Mouse (Mus musculus) ES-E14 (cell line): ENCODE measurements around the gene Chst14.

Experiments used
- CHD2 ChIP-seq: IDR thresholded peaks from 2 replicates; pipeline ENCODE4 v1.6.1; 2014; ENCODE audit warnings: mild to moderate bottlenecking, low read depth, low read length, inconsistent platforms
- MAFK ChIP-seq: IDR thresholded peaks from 2 replicates; pipeline ENCODE4 v1.6.1; 2014; ENCODE audit warnings: mild to moderate bottlenecking, low read depth, low read length, inconsistent platforms; ENCODE audit not compliant: insufficient read depth
- ZC3H11A ChIP-seq: IDR thresholded peaks from 2 replicates; pipeline ENCODE4 v1.6.1; 2012; ENCODE audit warnings: low read depth, mild to moderate bottlenecking, inconsistent platforms, low read length, borderline replicate concordance
- ZNF384 ChIP-seq: IDR thresholded peaks from 2 replicates; pipeline ENCODE4 v1.6.1; 2012; ENCODE audit warnings: low read depth, low read length, inconsistent platforms

DNA sequence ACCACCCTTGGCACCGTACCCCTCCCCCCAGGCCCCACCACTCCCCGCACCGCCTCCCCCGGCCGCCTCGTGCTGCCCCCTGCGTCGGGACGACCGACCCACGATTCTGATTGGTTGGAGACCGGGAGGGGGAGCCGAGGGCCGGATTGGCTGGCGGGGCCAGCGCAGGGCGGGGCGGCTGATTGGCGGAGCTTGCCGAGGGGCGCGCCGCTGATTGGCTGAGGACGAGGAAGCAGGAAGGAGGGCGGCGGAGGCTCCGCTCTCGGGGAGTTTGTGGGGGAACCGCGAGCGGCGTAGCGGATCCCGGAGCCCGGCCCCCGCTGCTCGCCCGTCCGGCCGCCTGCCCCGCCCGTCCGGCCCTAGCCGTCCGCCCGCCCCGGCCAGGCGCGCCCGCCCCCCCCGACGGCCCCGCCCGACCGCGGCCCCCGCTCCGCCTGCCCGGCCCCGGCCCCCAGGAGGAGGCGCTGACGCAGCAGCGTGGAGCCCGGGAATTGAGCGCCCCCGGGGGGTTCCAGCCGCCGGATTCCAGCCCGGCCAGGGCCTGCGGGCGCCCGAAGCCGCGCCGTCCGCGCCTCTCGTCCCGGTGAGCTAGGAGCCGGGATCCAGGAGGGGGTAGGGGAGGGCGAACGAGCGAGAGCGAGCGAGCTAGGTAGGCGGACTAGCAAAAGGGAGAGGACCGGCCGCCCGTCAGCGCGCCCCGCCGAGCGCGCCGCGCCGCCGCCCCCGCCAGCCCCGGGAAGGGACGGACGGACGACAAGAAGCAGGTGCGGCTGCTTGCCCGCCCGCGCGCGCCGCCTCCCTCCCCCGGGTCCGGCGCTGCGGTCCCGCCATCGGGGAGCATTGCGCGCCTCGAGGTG, 24.9 kb upstream of the Chst14 start:
- TF ChIP-seq MAFK (no peak), ZC3H11A (no peak), ZNF384 (no peak), CHD2 (0 out of 2 replicates have a peak, but pooled peaks have one; percentile 53)
